Mouse (Mus musculus): ENCODE data around the gene Kcnma1. TPM values are rescaled to one million over a fixed set of nuclear protein-coding genes. Genes with fewer than 3 reads are reported as not detected.

Kcnma1 gene
- total and polyA plus RNA-seq, 3 experiments = not detected

- no peak for DNase-seq (ENCODE audit: low read depth, low spot score)
- no peaks in the 10 kb centered on the region for H3K9me3 ChIP-seq (replicated peaks; ENCODE audit: insufficient read depth, low read length)
- H3K36me3 ChIP-seq (ENCODE audit: control insufficient read depth in 1 of 2, insufficient read depth in 2 of 2, low read length in 2 of 2) = no peaks in the 10 kb centered on the region
- no peaks in the 10 kb centered on the region for H3K79me2 ChIP-seq (ENCODE audit: control insufficient read depth, insufficient read depth, low read length, poor library complexity)
- no peak overlapping the region for H3K4me3 ChIP-seq (ENCODE audit: control insufficient read depth in 1 of 2, insufficient read depth in 1 of 2, low read depth in 2 of 2, low read length in 2 of 2)
- no peak overlapping the region for H3K9ac ChIP-seq (ENCODE audit: control insufficient read depth, low read depth, low read length, poor library complexity, severe bottlenecking)
- no peak for TF ChIP-seq POLR2A (IDR thresholded peaks at IDR 0.05; ENCODE audit: control insufficient read depth in 1 of 2, insufficient read depth in 1 of 2, low read depth in 1 of 2, low read length in 2 of 2, poor library complexity in 1 of 2)
- no peak for TF ChIP-seq CHD1 (IDR thresholded peaks at IDR 0.05; ENCODE audit: low read depth, low read length)
- no peak for TF ChIP-seq TAL1 (IDR thresholded peaks at IDR 0.05; ENCODE audit: low read length)
- TF ChIP-seq SMC3 (IDR thresholded peaks at IDR 0.05; ENCODE audit: low read depth, low read length) = no peak
- TF ChIP-seq TBP (IDR thresholded peaks at IDR 0.05; ENCODE audit: low read depth, low read length) = no peak
- no peak for TF ChIP-seq ETS1 (IDR thresholded peaks at IDR 0.05; ENCODE audit: low read depth, low read length)
- no peak for TF ChIP-seq MXI1 (IDR thresholded peaks at IDR 0.05; ENCODE audit: low read depth, low read length)
- no peak for TF ChIP-seq HCFC1 (IDR thresholded peaks at IDR 0.05; ENCODE audit: low read depth, low read length)
- TF ChIP-seq MAZ (IDR thresholded peaks at IDR 0.05; ENCODE audit: low read depth, low read length) = no peak
- no peak for TF ChIP-seq MAX (IDR thresholded peaks at IDR 0.05; ENCODE audit: low read length)
- TF ChIP-seq MYC (IDR thresholded peaks at IDR 0.05; ENCODE audit: low read depth, low read length) = no peak
- TF ChIP-seq MYB (IDR thresholded peaks at IDR 0.05; ENCODE audit: low read depth, low read length) = no peak
- TF ChIP-seq KAT2A (conservative IDR thresholded peaks at IDR 0.05; ENCODE audit: low read depth, low read length) = no peak
- TF ChIP-seq RCOR1 (IDR thresholded peaks at IDR 0.05; ENCODE audit: low read depth, low read length) = no peak
- TF ChIP-seq CHD2 (IDR thresholded peaks at IDR 0.05; ENCODE audit: low read length) = no peak
- TF ChIP-seq NELFE (IDR thresholded peaks at IDR 0.05; ENCODE audit: low read depth, low read length) = no peak
- no peak for TF ChIP-seq BHLHE40 (IDR thresholded peaks at IDR 0.05; ENCODE audit: borderline replicate concordance, low read depth, low read length)
- TF ChIP-seq TCF12 (IDR thresholded peaks at IDR 0.05; ENCODE audit: low read depth, low read length) = no peak
- no peak for TF ChIP-seq UBTF (IDR thresholded peaks at IDR 0.05; ENCODE audit: borderline replicate concordance, insufficient read depth, low read depth, low read length)
- H3K27ac ChIP-seq (ENCODE audit: control insufficient read depth, low read depth, low read length) = no peak overlapping the region
- H3K4me1 ChIP-seq (ENCODE audit: control insufficient read depth in 1 of 2, insufficient read depth in 2 of 2, low read length in 2 of 2) = no peaks in the 10 kb centered on the region
- no peaks in the 10 kb centered on the region for H3K27me3 ChIP-seq (ENCODE audit: control insufficient read depth in 1 of 2, insufficient read depth in 2 of 2, low read length in 2 of 2)
Measured at GRCm38 (mm10) chr14:23592826-23593447, 421.4 kb downstream of the Kcnma1 start.

DNA sequence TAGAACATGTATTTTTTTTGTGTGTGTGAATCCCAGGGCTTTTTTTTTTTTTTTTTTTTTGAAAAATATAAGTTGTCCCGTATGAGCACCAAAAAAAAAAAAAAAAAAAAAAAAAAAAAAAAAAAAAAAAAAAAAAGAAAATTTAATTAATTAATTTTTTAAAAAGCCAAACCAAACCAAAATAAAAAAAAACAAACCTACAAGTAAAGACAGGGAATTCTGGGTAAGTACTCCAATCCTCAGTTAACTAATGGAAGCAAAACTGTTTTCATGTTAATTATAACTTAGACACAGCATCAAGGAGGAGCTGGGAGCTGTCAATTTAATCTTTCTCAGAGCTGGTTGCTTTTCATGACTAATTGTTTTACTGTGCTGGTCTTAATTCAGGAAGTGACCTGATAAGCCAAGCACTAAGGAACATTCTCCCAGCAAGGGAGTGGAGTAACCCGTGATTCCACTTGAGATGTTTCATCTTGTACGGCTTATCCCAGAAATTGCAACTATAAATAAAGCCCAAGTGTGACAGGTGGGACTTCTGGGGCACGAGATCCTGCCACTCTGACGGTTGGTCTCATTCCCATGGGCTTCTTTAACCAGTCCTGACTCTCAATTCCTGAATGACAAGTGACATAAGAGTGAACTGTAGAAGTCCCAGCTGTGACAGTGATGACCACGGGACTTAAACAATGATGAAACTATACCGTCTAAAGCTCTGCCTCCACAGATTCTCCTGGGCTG lies 424.4 kb downstream of the Kcnma1 start:
- H3K27ac ChIP-seq (ENCODE audit: control insufficient read depth, low read depth, low read length) = no peak overlapping the region
- H3K4me3 ChIP-seq (ENCODE audit: control insufficient read depth in 1 of 2, insufficient read depth in 1 of 2, low read depth in 2 of 2, low read length in 2 of 2) = no peak overlapping the region
- H3K9me3 ChIP-seq (replicated peaks; ENCODE audit: insufficient read depth, low read length) = no peaks in the 10 kb centered on the region
- H3K9ac ChIP-seq (ENCODE audit: control insufficient read depth, low read depth, low read length, poor library complexity, severe bottlenecking) = no peak overlapping the region
- no peaks in the 10 kb centered on the region for H3K27me3 ChIP-seq (ENCODE audit: control insufficient read depth in 1 of 2, insufficient read depth in 2 of 2, low read length in 2 of 2)
- H3K4me1 ChIP-seq (ENCODE audit: control insufficient read depth in 1 of 2, insufficient read depth in 2 of 2, low read length in 2 of 2) = no peaks in the 10 kb centered on the region
- no peaks in the 10 kb centered on the region for H3K79me2 ChIP-seq (ENCODE audit: control insufficient read depth, insufficient read depth, low read length, poor library complexity)
- no peak for TF ChIP-seq CTCF (IDR thresholded peaks at IDR 0.05 in 2 of 3, conservative IDR thresholded peaks at IDR 0.05 in 1 of 3; ENCODE audit: control insufficient read depth in 1 of 3, insufficient read depth in 1 of 3, low read depth in 2 of 3, low read length in 3 of 3, poor library complexity in 1 of 3, severe bottlenecking in 1 of 3)
- no peaks in the 10 kb centered on the region for H3K36me3 ChIP-seq (ENCODE audit: control insufficient read depth in 1 of 2, insufficient read depth in 2 of 2, low read length in 2 of 2)
- no peak for DNase-seq (ENCODE audit: low read depth, low spot score)

Data from MEL (cell line).